Mouse (Mus musculus): Measurements from ENCODE around the gene Krt7.

Gene Krt7

GRCm38 (mm10) chr15:101410775-101411174, at the start of gene Krt7:
Gene Krt7 (plus strand): TSS chr15:101411043.
- peak; percentile 70 for DNase-seq

GRCm38 (mm10) chr15:101362393-101363010, 48.3 kb upstream of the Krt7 start:
- DNase-seq = no peak

- no peak for DNase-seq
Measured at GRCm38 (mm10) chr15:101363933-101364332, 46.9 kb upstream of the Krt7 start.

GRCm38 (mm10) chr15:101364425-101364824, 46.4 kb upstream of the Krt7 start:
- peak; percentile 50 for DNase-seq

GRCm38 (mm10) chr15:101364891-101365671, 45.8 kb upstream of the Krt7 start:
- peak; percentile 49 for DNase-seq

- DNase-seq = no peak
Measured at GRCm38 (mm10) chr15:101365721-101366120, 45.1 kb upstream of the Krt7 start.

GRCm38 (mm10) chr15:101366482-101366881, 44.4 kb upstream of the Krt7 start:
- DNase-seq = no peak

GRCm38 (mm10) chr15:101366926-101367325, 43.9 kb upstream of the Krt7 start:
- no peak for DNase-seq

GRCm38 (mm10) chr15:101367497-101367896, 43.3 kb upstream of the Krt7 start:
- DNase-seq = no peak

GRCm38 (mm10) chr15:101368015-101368414, 42.8 kb upstream of the Krt7 start:
- DNase-seq = no peak

- DNase-seq = no peak
Measured at GRCm38 (mm10) chr15:101368502-101369381, 42.1 kb upstream of the Krt7 start.

- DNase-seq = peak; percentile 38
Measured at GRCm38 (mm10) chr15:101369382-101370100, 41.3 kb upstream of the Krt7 start.

- DNase-seq = peak; percentile 80
Measured at GRCm38 (mm10) chr15:101370101-101370911, 40.5 kb upstream of the Krt7 start, which contains the start of gene Krt80. Gene Krt80 (minus strand): TSS chr15:101370162.

- peak; percentile 47 for DNase-seq
Measured at GRCm38 (mm10) chr15:101371141-101371985, 39.5 kb upstream of the Krt7 start.

GRCm38 (mm10) chr15:101372131-101372977, 38.5 kb upstream of the Krt7 start:
- peak; percentile 64 for DNase-seq

- DNase-seq = no peak
Measured at GRCm38 (mm10) chr15:101373286-101373898, 37.5 kb upstream of the Krt7 start.

GRCm38 (mm10) chr15:101374879-101375278, 36.0 kb upstream of the Krt7 start:
- DNase-seq = peak; percentile 69

- DNase-seq = no peak
Measured at GRCm38 (mm10) chr15:101375956-101376775, 34.7 kb upstream of the Krt7 start.

- DNase-seq = peak; percentile 67
Measured at GRCm38 (mm10) chr15:101376776-101377061, 34.1 kb upstream of the Krt7 start.

Data from kidney, adult 9 months (tissue).